Mouse (Mus musculus): ENCODE measurements at regions not wholly inside any gene's neighbourhood (a gene's known extent, or its start where the extent isn't known, plus 50 kb on each side); places are given as distances from the start of the nearest gene placed in this dataset.

- ATAC-seq (ENCODE audit: insufficient read depth): peak; percentile 91
- WGBS (ENCODE audit: insufficient replicate concordance): under 1% methylated on average over 80 of the region's 80 CpGs
Observed at GRCm38 (mm10) chr6:51270216-51271127, 162.0 kb upstream of the Nfe2l3 start.

DNA sequence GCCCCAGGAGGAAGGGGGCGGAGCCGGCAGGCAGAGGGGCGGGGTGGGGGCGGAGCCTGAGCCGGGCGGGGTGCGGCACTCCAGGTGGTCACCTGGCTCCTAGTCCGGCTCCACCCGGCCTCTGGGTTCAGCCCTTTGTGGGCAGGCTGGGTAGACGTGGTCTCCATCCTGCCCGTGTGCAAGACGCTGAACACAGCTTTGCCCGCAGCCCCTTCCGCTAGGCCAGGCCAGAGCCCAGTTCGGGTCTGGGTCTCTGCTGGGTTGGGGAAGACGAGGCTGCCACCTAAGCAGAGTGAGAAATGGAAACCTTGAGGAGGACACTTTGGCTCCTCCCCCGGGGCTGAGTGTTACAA lies 161.4 kb upstream of the Nfe2l3 start:
- peak overlapping the region; percentile 78 for H3K4me2 ChIP-seq (ENCODE audit: low read depth)
- DNase-seq (ENCODE audit: low read depth in 3 of 3, low spot score in 3 of 3) (no peak), ATAC-seq (ENCODE audit: insufficient read depth) (no peak; the same call in 1 of the 2 replicates)
- no peak overlapping the region for H3K9ac ChIP-seq (replicated peaks)
- H3K4me1 ChIP-seq (replicated peaks; ENCODE audit: control insufficient read depth in 2 of 2, insufficient read depth in 2 of 2, low read length in 1 of 2): 0 out of 4 replicates have a peak, but pooled peaks cover 0 to 3% of the 10 kb centered on the region in 2 experiments
- 4% methylated on average over 17 of the region's 17 CpGs for WGBS (ENCODE audit: insufficient replicate concordance)
- H3K27me3 ChIP-seq (ENCODE audit: control insufficient read depth, insufficient read depth, low read length): no peaks in the 10 kb centered on the region; the same call in 1 of the 2 replicates
- TF ChIP-seq CTCF (IDR thresholded peaks at IDR 0.05; ENCODE audit: low read depth) (no peak), EP300 (IDR thresholded peaks at IDR 0.05; ENCODE audit: low read depth) (no peak)
- no peaks in the 10 kb centered on the region for H3K9me3 ChIP-seq (ENCODE audit: control insufficient read depth, low read length)
- no peak overlapping the region for H3K27ac ChIP-seq
- H3K4me3 ChIP-seq (ENCODE audit: insufficient read depth in 1 of 2, low read depth in 2 of 2, low read length in 2 of 2): peak overlapping the region; percentile 43 to 74
- no peaks in the 10 kb centered on the region for H3K36me3 ChIP-seq (replicated peaks; ENCODE audit: control insufficient read depth, insufficient read depth, low read depth)

More at GRCm38 (mm10) chr6:51270216-51271127, 162.0 kb upstream of the Nfe2l3 start:
- Histone ChIP-seq H3K27ac (peak overlapping the region; percentile 20; the same call in 1 of the 2 replicates), H3K36me3 (replicated peaks; ENCODE audit: control insufficient read depth, insufficient read depth, low read depth) (no peaks in the 10 kb centered on the region), H3K27me3 (ENCODE audit: control insufficient read depth, insufficient read depth, low read length) (no peaks in the 10 kb centered on the region; the same call in 1 of the 2 replicates), H3K9me3 (ENCODE audit: control insufficient read depth, low read length) (no peaks in the 10 kb centered on the region), H3K4me2 (ENCODE audit: low read depth) (peak overlapping the region; percentile 78), H3K4me1 (replicated peaks; ENCODE audit: control insufficient read depth in 2 of 2, insufficient read depth in 2 of 2, low read length in 1 of 2) (0 out of 4 replicates have a peak, but pooled peaks cover 0 to 3% of the 10 kb centered on the region in 2 experiments), H3K9ac (replicated peaks) (peak overlapping the region; percentile 70), H3K4me3 (ENCODE audit: insufficient read depth in 1 of 2, low read depth in 2 of 2, low read length in 2 of 2) (peak overlapping the region; percentile 74 to 77)
- peak; percentile 79 to 85 (median 80) for DNase-seq (ENCODE audit: low read depth in 3 of 3, low spot score in 3 of 3)
- no peak for TF ChIP-seq CTCF (IDR thresholded peaks at IDR 0.05; ENCODE audit: low read depth)
- no peak for TF ChIP-seq EP300 (IDR thresholded peaks at IDR 0.05; ENCODE audit: low read depth)

GRCm38 (mm10) chr6:51272136-51272736 lies 160.2 kb upstream of the Nfe2l3 start:
- no peak overlapping the region for H3K27ac ChIP-seq
- peak overlapping the region; percentile 24; the same call in 1 of the 2 replicates for H3K4me2 ChIP-seq (ENCODE audit: low read depth)
- no peak overlapping the region for H3K9ac ChIP-seq (replicated peaks)
- WGBS (ENCODE audit: insufficient replicate concordance): 77% methylated on average over 19 of the region's 19 CpGs
- no peaks in the 10 kb centered on the region for H3K9me3 ChIP-seq (ENCODE audit: control insufficient read depth, low read length)
- no peak for TF ChIP-seq EP300 (IDR thresholded peaks at IDR 0.05; ENCODE audit: low read depth)
- no peak for TF ChIP-seq CTCF (IDR thresholded peaks at IDR 0.05; ENCODE audit: low read depth)
- H3K27me3 ChIP-seq (ENCODE audit: control insufficient read depth, insufficient read depth, low read length): no peaks in the 10 kb centered on the region; the same call in 1 of the 2 replicates
- ATAC-seq (ENCODE audit: insufficient read depth) (no peak), DNase-seq (ENCODE audit: low read depth in 3 of 3, low spot score in 3 of 3) (no peak)
- H3K4me3 ChIP-seq (ENCODE audit: insufficient read depth in 1 of 2, low read depth in 2 of 2, low read length in 2 of 2): no peak overlapping the region
- H3K4me1 ChIP-seq (replicated peaks; ENCODE audit: control insufficient read depth in 2 of 2, insufficient read depth in 2 of 2, low read length in 1 of 2): 0 out of 4 replicates have a peak, but pooled peaks cover 0 to 3% of the 10 kb centered on the region in 2 experiments
- no peaks in the 10 kb centered on the region for H3K36me3 ChIP-seq (replicated peaks; ENCODE audit: control insufficient read depth, insufficient read depth, low read depth)

DNA sequence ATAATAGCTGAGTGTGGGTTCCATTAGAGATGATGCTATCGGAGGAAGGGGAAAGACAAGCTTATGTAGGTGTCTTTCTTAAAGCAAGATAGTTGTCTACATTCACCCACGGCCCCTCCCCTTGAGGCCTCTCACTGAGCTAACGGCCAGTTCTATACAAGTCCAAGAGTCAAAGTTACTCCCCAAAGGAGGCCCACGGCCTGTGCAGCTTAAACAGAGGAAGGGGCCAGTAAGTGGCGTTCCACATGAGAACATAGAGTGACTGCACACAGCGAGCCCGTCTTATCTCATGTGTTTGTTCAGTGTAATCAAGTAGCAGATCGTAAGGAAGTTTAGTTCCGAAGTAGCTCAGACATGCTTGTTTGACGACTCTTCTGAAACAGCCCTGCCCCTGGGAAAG lies 153.0 kb upstream of the Nfe2l3 start:
- 61% methylated on average over 10 of the region's 10 CpGs for WGBS (ENCODE audit: insufficient replicate concordance)
- Histone ChIP-seq H3K4me1 (replicated peaks; ENCODE audit: control insufficient read depth in 2 of 2, insufficient read depth in 2 of 2, low read length in 1 of 2) (no peaks in the 10 kb centered on the region), H3K27me3 (ENCODE audit: control insufficient read depth, insufficient read depth, low read length) (no peaks in the 10 kb centered on the region), H3K4me2 (ENCODE audit: low read depth) (no peak overlapping the region), H3K9me3 (ENCODE audit: control insufficient read depth, low read length) (no peaks in the 10 kb centered on the region), H3K27ac (no peak overlapping the region), H3K9ac (replicated peaks) (no peak overlapping the region), H3K4me3 (ENCODE audit: insufficient read depth in 1 of 2, low read depth in 2 of 2, low read length in 2 of 2) (no peak overlapping the region), H3K36me3 (replicated peaks; ENCODE audit: control insufficient read depth, insufficient read depth, low read depth) (no peaks in the 10 kb centered on the region)
- DNase-seq (ENCODE audit: low read depth in 3 of 3, low spot score in 3 of 3): no peak
- TF ChIP-seq EP300 (IDR thresholded peaks at IDR 0.05; ENCODE audit: low read depth) (no peak), CTCF (IDR thresholded peaks at IDR 0.05; ENCODE audit: low read depth) (no peak)
- no peak for ATAC-seq (ENCODE audit: insufficient read depth)

DNA sequence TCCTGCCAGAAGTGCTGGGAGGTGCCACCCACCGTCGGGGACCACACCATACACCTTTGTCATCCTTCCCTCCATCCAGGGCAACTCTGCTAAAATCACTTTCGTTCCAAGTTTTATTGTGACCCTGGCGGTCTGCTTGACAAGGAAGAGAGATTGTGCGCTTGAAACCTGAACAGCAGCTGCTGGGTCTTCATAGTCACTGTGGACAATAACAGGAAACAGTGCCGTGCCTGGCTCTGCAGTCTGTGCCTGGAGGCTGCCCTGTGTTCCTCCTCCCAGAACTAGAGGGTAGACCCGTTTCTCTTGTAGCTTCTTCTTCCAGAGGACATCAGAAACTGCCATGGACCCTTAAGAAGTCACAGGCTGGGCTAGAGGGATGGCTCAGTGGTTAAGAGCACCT lies 152.2 kb upstream of the Nfe2l3 start:
- no peak overlapping the region for H3K27ac ChIP-seq
- H3K9me3 ChIP-seq (ENCODE audit: control insufficient read depth, low read length): no peaks in the 10 kb centered on the region
- DNase-seq (ENCODE audit: low read depth in 3 of 3, low spot score in 3 of 3) (no peak), ATAC-seq (ENCODE audit: insufficient read depth) (no peak)
- no peak for TF ChIP-seq CTCF (IDR thresholded peaks at IDR 0.05; ENCODE audit: low read depth)
- TF ChIP-seq EP300 (IDR thresholded peaks at IDR 0.05; ENCODE audit: low read depth): no peak
- no peak overlapping the region for H3K9ac ChIP-seq (replicated peaks)
- no peaks in the 10 kb centered on the region for H3K36me3 ChIP-seq (replicated peaks; ENCODE audit: control insufficient read depth, insufficient read depth, low read depth)
- 27% methylated on average over 7 of the region's 7 CpGs for WGBS (ENCODE audit: insufficient replicate concordance)
- H3K4me3 ChIP-seq (ENCODE audit: insufficient read depth in 1 of 2, low read depth in 2 of 2, low read length in 2 of 2): no peak overlapping the region
- no peaks in the 10 kb centered on the region for H3K27me3 ChIP-seq (ENCODE audit: control insufficient read depth, insufficient read depth, low read length)
- no peaks in the 10 kb centered on the region for H3K4me1 ChIP-seq (replicated peaks; ENCODE audit: control insufficient read depth in 2 of 2, insufficient read depth in 2 of 2, low read length in 1 of 2)
- H3K4me2 ChIP-seq (ENCODE audit: low read depth): no peak overlapping the region

Measured in liver, embryonic 14.5 days (tissue).